Mouse (Mus musculus) hindbrain, embryonic 14.5 days (tissue): ENCODE results near the gene Rara. TPM values are rescaled to one million over a fixed set of nuclear protein-coding genes. Genes with fewer than 3 reads are reported as not detected.

Source experiments
- ATAC-seq: fragments of 200-750 bp; cut with Nextera tagmentation; 2 replicates; pipeline ENCODE4 v1.8.0; 2017; ENCODE audit warnings: moderate number of reproducible peaks, mild to moderate bottlenecking, moderate TSS enrichment, moderate library complexity; ENCODE audit not compliant: low FRiP score
- DNase-seq: peaks from one replicate; pipeline ENCODE4 v3.0.0-alpha.2; 2015; ENCODE audit warnings: low spot score
- H3K27ac ChIP-seq: fragments of 300-500 bp; sonication (generic); 2 replicates; pipeline ENCODE4 v1.5.1; 2014; ENCODE audit warnings: mild to moderate bottlenecking, moderate library complexity
- H3K27me3 ChIP-seq: fragments of 300-500 bp; sonication (generic); 2 replicates; pipeline ENCODE4 v1.6.1; 2014; ENCODE audit warnings: mild to moderate bottlenecking, low read length, mixed read lengths; ENCODE audit not compliant: control insufficient read depth, insufficient read depth
- H3K36me3 ChIP-seq: fragments of 300-500 bp; sonication (generic); replicated peaks from 2 replicates; pipeline ENCODE4 v1.6.1; 2014; ENCODE audit not compliant: control insufficient read depth, insufficient read depth
- H3K4me1 ChIP-seq: fragments of 300-500 bp; sonication (generic); replicated peaks from 2 replicates; pipeline ENCODE4 v1.6.1; 2014; ENCODE audit warnings: antibody characterized with exemption, low read length, mixed read lengths; ENCODE audit not compliant: control insufficient read depth, insufficient read depth
- H3K4me2 ChIP-seq: fragments of 300-500 bp; sonication (generic); replicated peaks from 2 replicates; pipeline ENCODE4 v1.6.1; 2014; ENCODE audit warnings: mild to moderate bottlenecking, moderate library complexity
- H3K4me3 ChIP-seq: fragments of 300-500 bp; sonication (generic); replicated peaks from 2 replicates; pipeline ENCODE4 v1.5.1; 2014; ENCODE audit warnings: mild to moderate bottlenecking, low read length
- H3K9ac ChIP-seq: fragments of 300-500 bp; sonication (generic); 2 replicates; pipeline ENCODE4 v1.6.1; 2014
- H3K9me3 ChIP-seq: fragments of 300-500 bp; sonication (generic); 2 replicates; pipeline ENCODE4 v1.6.1; 2016; ENCODE audit warnings: low read length; ENCODE audit not compliant: control insufficient read depth
- WGBS: fragments of 180-500 bp; shearing (Covaris S2); extraction: QIAGEN DNeasy Blood & Tissue Kit; methylation state at CpG from one replicate; pipeline ENCODE4 v1.1.7; 2014; 5-methylcytosine and 5-hydroxymethylcytosine counted together
- polyA plus RNA-seq: library from polyadenylated mRNA; unstranded; fragments of >200 nt; fragmentation: Nextera tagmentation; extraction: Ambion mirVana; gene quantifications from 2 replicates; pipeline ENCODE4 v1.2.1, GENCODE M21; 2014

Gene Rara
- polyA plus RNA-seq, 1 experiment from 2014 or later: 18.7 TPM

- 31% methylated on average over 13 of the region's 13 CpGs for WGBS
- peaks cover 4% of the 10 kb centered on the region; the same call in 1 of the 2 replicates for H3K36me3 ChIP-seq
- no peak overlapping the region for H3K4me3 ChIP-seq
- ATAC-seq (no peak), DNase-seq (no peak)
- H3K27me3 ChIP-seq: no peaks in the 10 kb centered on the region
- peak overlapping the region; percentile 20; the same call in 1 of the 2 replicates for H3K4me2 ChIP-seq
- no peak overlapping the region for H3K9ac ChIP-seq
- peaks cover 29% of the 10 kb centered on the region for H3K4me1 ChIP-seq
- H3K27ac ChIP-seq: peak overlapping the region; percentile 29; the same call in 1 of the 2 replicates
- H3K9me3 ChIP-seq: no peaks in the 10 kb centered on the region
These were observed 26.3 kb downstream of the Rara start for GRCm38 (mm10) chr11:98953835-98954320.

- WGBS: 4% methylated on average over 10 of the region's 10 CpGs
- Histone ChIP-seq H3K9me3 (no peaks in the 10 kb centered on the region), H3K27me3 (no peaks in the 10 kb centered on the region), H3K4me3 (no peak overlapping the region), H3K36me3 (peaks cover 4% of the 10 kb centered on the region; the same call in 1 of the 2 replicates), H3K9ac (peak overlapping the region; percentile 22; the same call in 1 of the 2 replicates), H3K4me1 (peaks cover 34% of the 10 kb centered on the region), H3K4me2 (peak overlapping the region; percentile 20), H3K27ac (peak overlapping the region; percentile 68)
- ATAC-seq (0 out of 2 replicates have a peak, but pooled peaks have one; percentile 9), DNase-seq (peak; percentile 70)
These were observed 26.8 kb downstream of the Rara start for GRCm38 (mm10) chr11:98954373-98954772.

- Histone ChIP-seq H3K4me3 (no peak overlapping the region), H3K9ac (peak overlapping the region; percentile 22), H3K9me3 (no peaks in the 10 kb centered on the region), H3K27ac (peak overlapping the region; percentile 68), H3K27me3 (no peaks in the 10 kb centered on the region), H3K4me2 (peak overlapping the region; percentile 20), H3K4me1 (peaks cover 40% of the 10 kb centered on the region), H3K36me3 (peaks cover 4% of the 10 kb centered on the region; the same call in 1 of the 2 replicates)
- 14% methylated on average over 15 of the region's 17 CpGs for WGBS
- no peak for ATAC-seq
- DNase-seq: no peak
These were observed 27.4 kb downstream of the Rara start for GRCm38 (mm10) chr11:98954801-98955706.

GRCm38 (mm10) chr11:98955707-98956235, 28.2 kb downstream of the Rara start:
- Histone ChIP-seq H3K9ac (no peak overlapping the region), H3K4me2 (no peak overlapping the region), H3K27me3 (no peaks in the 10 kb centered on the region), H3K4me1 (peaks cover 43% of the 10 kb centered on the region), H3K36me3 (no peaks in the 10 kb centered on the region), H3K4me3 (no peak overlapping the region), H3K9me3 (no peaks in the 10 kb centered on the region), H3K27ac (peak overlapping the region; percentile 68; the same call in 1 of the 2 replicates)
- 52% methylated on average over 5 of the region's 7 CpGs for WGBS
- DNase-seq (no peak), ATAC-seq (no peak)

- WGBS: 79% methylated on average over 10 of the region's 10 CpGs
- no peaks in the 10 kb centered on the region for H3K9me3 ChIP-seq
- no peak overlapping the region for H3K4me2 ChIP-seq
- no peak overlapping the region for H3K9ac ChIP-seq
- DNase-seq: no peak
- H3K36me3 ChIP-seq: no peaks in the 10 kb centered on the region
- H3K4me3 ChIP-seq: no peak overlapping the region
- no peak overlapping the region for H3K27ac ChIP-seq
- peaks cover 44% of the 10 kb centered on the region for H3K4me1 ChIP-seq
- H3K27me3 ChIP-seq: no peaks in the 10 kb centered on the region
- ATAC-seq: no peak
These were observed 28.7 kb downstream of the Rara start for GRCm38 (mm10) chr11:98956340-98956739.

GRCm38 (mm10) chr11:98959437-98960312, 32.1 kb downstream of the Rara start:
- Histone ChIP-seq H3K27me3 (no peaks in the 10 kb centered on the region), H3K9ac (peak overlapping the region; percentile 69), H3K36me3 (no peaks in the 10 kb centered on the region), H3K4me1 (peaks cover 61% of the 10 kb centered on the region), H3K4me2 (peak overlapping the region; percentile 98), H3K4me3 (peak overlapping the region; percentile 59), H3K27ac (peak overlapping the region; percentile 90), H3K9me3 (no peaks in the 10 kb centered on the region)
- WGBS: under 1% methylated on average over 42 of the region's 43 CpGs
- ATAC-seq: peak; percentile 22; the same call in 1 of the 2 replicates
- DNase-seq: peak; percentile 70

- no peaks in the 10 kb centered on the region for H3K9me3 ChIP-seq
- no peaks in the 10 kb centered on the region for H3K36me3 ChIP-seq
- under 1% methylated on average over 45 of the region's 53 CpGs for WGBS
- H3K4me2 ChIP-seq: peak overlapping the region; percentile 98
- H3K4me3 ChIP-seq: peak overlapping the region; percentile 59
- H3K27me3 ChIP-seq: no peaks in the 10 kb centered on the region
- ATAC-seq (peak; percentile 31), DNase-seq (no peak)
- H3K9ac ChIP-seq: peak overlapping the region; percentile 69
- H3K4me1 ChIP-seq: peaks cover 61% of the 10 kb centered on the region
- H3K27ac ChIP-seq: peak overlapping the region; percentile 90
These were observed 32.8 kb downstream of the Rara start for GRCm38 (mm10) chr11:98960313-98960906.

GRCm38 (mm10) chr11:98961051-98961592, 33.5 kb downstream of the Rara start:
- Histone ChIP-seq H3K4me3 (peak overlapping the region; percentile 59), H3K36me3 (no peaks in the 10 kb centered on the region), H3K4me2 (peak overlapping the region; percentile 98), H3K4me1 (peaks cover 66% of the 10 kb centered on the region), H3K27me3 (no peaks in the 10 kb centered on the region), H3K9ac (peak overlapping the region; percentile 69), H3K9me3 (no peaks in the 10 kb centered on the region), H3K27ac (peak overlapping the region; percentile 90)
- ATAC-seq: no peak
- DNase-seq: no peak
- WGBS: 3% methylated on average over 18 of the region's 18 CpGs
